Mouse (Mus musculus) spleen, adult 2 months (tissue): ENCODE data around the gene Gm11937. TPM values are rescaled to one million over a fixed set of nuclear protein-coding genes. Genes with fewer than 3 reads are reported as not detected.
"Not testable (repeated sequence)": the region's sequence is repeated elsewhere in the genome, so short reads cannot be mapped to it uniquely, and the experiment has no call there.

ENCODE experiments used
- DNase-seq, 2 experiments: peaks; one replicate each; pipeline versions ENCODE4 v3.0.0 to v3.0.0-alpha.2; 2012 to 2021; ENCODE audit warnings: low spot score in 2 of 2, low read depth in 1 of 2
- H3K27ac ChIP-seq: fragments of 200-500 bp; 2 replicates; pipeline ENCODE4 v1.5.1; 2012; ENCODE audit warnings: low read length, inconsistent platforms; ENCODE audit not compliant: insufficient read depth
- H3K27me3 ChIP-seq: fragments of 200-500 bp; 2 replicates; pipeline ENCODE4 v1.6.1; 2012; ENCODE audit warnings: mild to moderate bottlenecking, moderate library complexity, low read length, inconsistent platforms; ENCODE audit not compliant: control insufficient read depth, insufficient read depth
- H3K36me3 ChIP-seq: fragments of 200-500 bp; 2 replicates; pipeline ENCODE4 v1.6.1; 2012; ENCODE audit warnings: mild to moderate bottlenecking, low read length, inconsistent platforms; ENCODE audit not compliant: control insufficient read depth, insufficient read depth
- H3K4me1 ChIP-seq: fragments of 200-500 bp; 2 replicates; pipeline ENCODE4 v1.6.1; 2011; ENCODE audit warnings: inconsistent platforms; ENCODE audit not compliant: control insufficient read depth, insufficient read depth, insufficient read length
- H3K4me3 ChIP-seq: fragments of 200-500 bp; 2 replicates; pipeline ENCODE4 v1.5.1; 2011; ENCODE audit warnings: mild to moderate bottlenecking, inconsistent platforms; ENCODE audit not compliant: insufficient read depth, insufficient read length; ENCODE audit errors: extremely low read depth
- CTCF ChIP-seq: fragments of 200-500 bp; IDR thresholded peaks from 2 replicates; pipeline ENCODE4 v1.5.1; 2011; ENCODE audit warnings: mild to moderate bottlenecking, inconsistent platforms; ENCODE audit not compliant: insufficient read depth, insufficient read length, insufficient replicate concordance; ENCODE audit errors: extremely low read depth
- POLR2A ChIP-seq: fragments of 200-500 bp; IDR thresholded peaks from 2 replicates; pipeline ENCODE4 v1.6.1; 2011; ENCODE audit warnings: low read depth, low read length, inconsistent platforms
- WGBS: fragments of 180-500 bp; shearing (Covaris S2); methylation state at CpG from one replicate; pipeline ENCODE4 v1.1.7; 2018; 5-methylcytosine and 5-hydroxymethylcytosine counted together
- polyA plus RNA-seq: library from polyadenylated mRNA; depleted of rRNA; stranded (reverse); fragments of >200 nt; gene quantifications from 2 replicates; pipeline ENCODE4 v1.2.3, GENCODE M21; 2012

Gene Gm11937
- polyA plus RNA-seq, 1 experiment, result not detected

DNA sequence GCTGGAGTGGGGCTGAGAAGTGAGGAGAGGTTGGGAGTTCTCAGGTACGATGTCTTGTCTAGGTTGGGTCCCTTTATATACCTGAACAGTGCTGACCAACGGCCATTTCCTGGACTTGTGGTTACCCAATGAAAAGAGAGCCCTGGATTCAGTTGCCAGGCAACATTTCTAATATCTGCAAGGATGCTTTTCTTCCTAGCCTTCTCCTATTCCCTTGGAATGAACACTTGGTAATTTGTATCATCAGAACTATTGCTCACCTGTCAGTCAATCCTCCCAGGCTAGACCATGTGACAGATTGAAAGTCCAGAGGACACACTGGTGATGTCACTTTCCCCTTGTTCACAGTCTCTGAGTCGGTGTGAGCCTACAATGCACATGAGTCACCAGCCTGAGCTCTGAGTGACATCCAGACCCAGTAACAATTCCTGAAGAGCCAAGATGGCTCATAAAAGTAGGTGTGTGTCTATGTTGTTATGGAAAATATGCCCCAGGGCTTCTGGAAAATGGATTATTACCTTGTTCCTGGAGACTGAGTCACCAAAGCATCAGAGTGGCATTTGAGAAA is 4.9 kb upstream of the Gm11937 start, which contains the start of gene Krtap2-4:
TSS of gene Krtap2-4 (minus strand) at position 51 of the 568 bp plus-strand sequence.
- 62% methylated on average over 3 of the region's 3 CpGs for WGBS
- Histone ChIP-seq H3K36me3 (no peaks in the 10 kb centered on the region), H3K4me3 (no peak within 1 kb of the TSS), H3K27ac (no peak within 1 kb of the TSS), H3K4me1 (no peaks in the 10 kb centered on the region), H3K27me3 (no peaks in the 10 kb centered on the region)
- no peak for DNase-seq
- TF ChIP-seq POLR2A, result no peak
- TF ChIP-seq CTCF, result no peak

GRCm38 (mm10) chr11:99609126-99609525 is 863 bp downstream of the Gm11937 start:
- Histone ChIP-seq H3K4me3 (no peak overlapping the region), H3K4me1 (no peaks in the 10 kb centered on the region), H3K27ac (no peak overlapping the region), H3K27me3 (no peaks in the 10 kb centered on the region), H3K36me3 (no peaks in the 10 kb centered on the region)
- 58% methylated on average over 1 of the region's 1 CpGs for WGBS
- no peak for DNase-seq
- TF ChIP-seq CTCF, result no peak
- no peak for TF ChIP-seq POLR2A

- not testable (repeated sequence) for H3K36me3 ChIP-seq, H3K27ac ChIP-seq, H3K4me1 ChIP-seq, H3K4me3 ChIP-seq, H3K27me3 ChIP-seq, DNase-seq
- 52% methylated on average over 1 of the region's 1 CpGs for WGBS
Measured at GRCm38 (mm10) chr11:99603208-99603607, 6.8 kb downstream of the Gm11937 start, which contains the start of gene Gm11938. TSS of gene Gm11938 (minus strand) at chr11:99603308.

GRCm38 (mm10) chr11:99597742-99598141 is 12.2 kb downstream of the Gm11937 start, which contains the start of gene Krtap9-3:
TSS of gene Krtap9-3 (minus strand) at chr11:99598105.
- H3K36me3 ChIP-seq, DNase-seq, H3K4me1 ChIP-seq, H3K27me3 ChIP-seq, H3K4me3 ChIP-seq, H3K27ac ChIP-seq: not testable (repeated sequence)
- 83% methylated on average over 6 of the region's 6 CpGs for WGBS

- Histone ChIP-seq H3K4me1 (no peaks in the 10 kb centered on the region), H3K27ac (no peak within 1 kb of the TSS), H3K4me3 (no peak within 1 kb of the TSS), H3K27me3 (no peaks in the 10 kb centered on the region), H3K36me3 (no peaks in the 10 kb centered on the region)
- WGBS, result 75% methylated on average over 6 of the region's 6 CpGs
- no peak for DNase-seq
- no peak for TF ChIP-seq CTCF
- TF ChIP-seq POLR2A, result no peak
Measured at GRCm38 (mm10) chr11:99590981-99591380, 19.0 kb downstream of the Gm11937 start, which contains the start of gene Krtap1-3. TSS of gene Krtap1-3 (minus strand) at chr11:99591339.

DNA sequence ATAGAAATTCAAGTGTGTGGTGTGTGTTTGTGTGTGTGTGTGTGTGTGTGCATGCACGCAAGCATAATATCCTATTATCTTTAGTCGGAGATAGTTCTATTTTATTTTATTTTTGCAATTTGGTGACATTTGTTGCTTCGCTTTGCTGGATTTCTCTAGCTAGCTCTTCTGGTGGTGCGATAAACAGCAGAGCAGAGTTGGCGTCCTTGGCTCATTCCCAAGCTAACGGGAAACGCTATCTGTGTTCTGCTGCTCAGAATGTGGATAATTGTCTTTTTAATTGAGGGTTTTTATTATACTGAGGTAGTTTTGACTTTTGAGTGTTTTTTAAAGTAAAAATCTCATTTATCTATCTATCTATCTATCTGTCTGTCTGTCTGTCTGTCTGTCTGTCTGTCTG is 24.9 kb downstream of the Gm11937 start:
- Histone ChIP-seq H3K4me3 (no peak overlapping the region), H3K27me3 (no peaks in the 10 kb centered on the region), H3K27ac (no peak overlapping the region), H3K36me3 (no peaks in the 10 kb centered on the region), H3K4me1 (no peaks in the 10 kb centered on the region)
- 86% methylated on average over 7 of the region's 7 CpGs for WGBS
- TF ChIP-seq CTCF, result no peak
- no peak for TF ChIP-seq POLR2A
- no peak for DNase-seq

DNA sequence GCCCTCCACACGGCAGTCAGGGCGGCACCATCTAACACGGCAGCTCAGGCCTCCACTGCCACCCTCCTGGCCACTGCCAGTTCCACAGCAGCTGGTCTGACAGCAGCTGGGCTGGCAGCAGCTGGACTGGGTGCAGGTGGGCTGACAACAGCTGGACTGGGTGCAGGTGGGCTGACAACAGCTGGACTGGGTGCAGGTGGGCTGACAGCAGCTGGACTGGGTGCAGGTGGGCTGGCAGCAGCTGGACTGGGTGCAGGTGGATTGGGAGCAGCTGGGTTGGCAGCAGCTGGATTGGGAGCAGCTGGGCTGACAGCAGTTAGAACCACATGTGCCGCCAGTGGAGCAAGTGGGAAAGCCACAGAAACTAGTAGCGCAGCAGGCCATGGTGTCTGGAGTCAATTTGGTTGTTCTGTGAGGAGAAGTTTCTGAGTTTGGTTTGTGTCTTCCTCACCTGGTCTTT is 26.7 kb downstream of the Gm11937 start, which contains the start of gene Krtap1-4:
TSS of gene Krtap1-4 (minus strand) at position 410 of the 460 bp plus-strand sequence.
- H3K36me3 ChIP-seq, result no peaks in the 10 kb centered on the region
- WGBS, result 76% methylated on average over 5 of the region's 5 CpGs
- H3K27ac ChIP-seq, result no peak within 1 kb of the TSS
- no peak for DNase-seq
- H3K4me3 ChIP-seq, result no peak within 1 kb of the TSS
- H3K27me3 ChIP-seq, result no peaks in the 10 kb centered on the region
- H3K4me1 ChIP-seq, result no peaks in the 10 kb centered on the region
- no peak for TF ChIP-seq CTCF
- TF ChIP-seq POLR2A, result no peak
